Comparison of ENCODE assay signal across 17 mouse cellular contexts in genomic region chr17:50483700-50484099, GRCm38 (mm10). TPM values are rescaled to one million over a fixed set of nuclear protein-coding genes. Genes with fewer than 3 reads are reported as not detected.
DNase-seq lines count a peak whose midpoint lies in the region; ATAC-seq and TF ChIP-seq lines count a peak whose summit lies in the region.
"Had no signal": no experiment of that assay in that cellular context is flagged by ENCODE, and none has a peak within 500 bp of the region (broad histone marks: within the 10 kb centered on the region; RNA-seq: fewer than 3 reads in every experiment).

No protein-coding gene starts in this region.

- peak; percentile 77 for DNase-seq in A20 (ENCODE audit: low read depth, low spot score)
- peak; percentile 79 for DNase-seq in CD4-positive, CD25-positive, alpha-beta regulatory T cell, adult 2 months (ENCODE audit: low read depth, low spot score)
- peak; percentile 69 for DNase-seq in splenic B cell, adult 2 months (ENCODE audit: low read depth, low spot score)
- DNase-seq in right cerebral cortex, postnatal 10 days (ENCODE audit: low spot score in 2 of 2), result no peak
- no peak for DNase-seq in heart, embryonic 10.5 days (ENCODE audit: low spot score)
- DNase-seq in layer of hippocampus, adult 2 months (ENCODE audit: low spot score in 2 of 2), result no peak
- DNase-seq: cerebellum, adult 18-20 months; heart, postnatal 10 days; kidney, adult 8-10 months had no signal

- 81% methylated on average over 7 of the region's 7 CpGs for WGBS in kidney, embryonic 15.5 days
- 82% methylated on average over 7 of the region's 7 CpGs for WGBS in heart, embryonic 10.5 days

- H3K27me3 ChIP-seq in splenic B cell, adult 2 months (ENCODE audit: control insufficient read depth, insufficient read depth, low read length, poor library complexity, severe bottlenecking), result no peaks in the 10 kb centered on the region
- no peaks in the 10 kb centered on the region for H3K27me3 ChIP-seq in kidney, embryonic 15.5 days
- H3K27me3 ChIP-seq in heart, embryonic 10.5 days (ENCODE audit: insufficient read depth, poor library complexity, severe bottlenecking), result no peaks in the 10 kb centered on the region
- H3K27me3 ChIP-seq: limb, embryonic 12.5 days; liver, embryonic 15.5 days; neural tube, embryonic 12.5 days had no signal

- no peak overlapping the region for H3K4me2 ChIP-seq in kidney, embryonic 15.5 days
- H3K4me2 ChIP-seq: limb, embryonic 12.5 days; liver, embryonic 15.5 days; neural tube, embryonic 12.5 days had no signal

- H3K27ac ChIP-seq in kidney, embryonic 15.5 days, result no peak overlapping the region
- no peak overlapping the region for H3K27ac ChIP-seq in heart, embryonic 10.5 days
- H3K27ac ChIP-seq in layer of hippocampus, adult 2 months, result no peak overlapping the region
- H3K27ac ChIP-seq: limb, embryonic 12.5 days; liver, embryonic 15.5 days; macrophage; neural tube, embryonic 12.5 days had no signal

- H3K4me3 ChIP-seq in kidney, embryonic 15.5 days (replicated peaks), result no peak overlapping the region
- H3K4me3 ChIP-seq in heart, embryonic 10.5 days, result no peak overlapping the region
- H3K4me3 ChIP-seq in layer of hippocampus, adult 2 months, result no peak overlapping the region
- H3K4me3 ChIP-seq: erythroblast, embryonic 14.5 days; limb, embryonic 12.5 days; liver, embryonic 15.5 days; neural tube, embryonic 12.5 days had no signal

- no peaks in the 10 kb centered on the region for H3K4me1 ChIP-seq in kidney, embryonic 15.5 days
- peaks cover 16% of the 10 kb centered on the region for H3K4me1 ChIP-seq in heart, embryonic 10.5 days
- H3K4me1 ChIP-seq: limb, embryonic 12.5 days; liver, embryonic 15.5 days; neural tube, embryonic 12.5 days had no signal

- H3K9ac ChIP-seq in kidney, embryonic 15.5 days, result no peak overlapping the region
- H3K9ac ChIP-seq: limb, embryonic 12.5 days; liver, embryonic 15.5 days; neural tube, embryonic 12.5 days had no signal

- ATAC-seq in hematopoietic stem cell, adult 5-6 weeks (replicated peaks in 1 of 2; ENCODE audit: insufficient read depth in 1 of 2, low FRiP score in 2 of 2, low TSS enrichment in 1 of 2, low read depth in 1 of 2, poor library complexity in 2 of 2, severe bottlenecking in 2 of 2), result peak; percentile 78 to 86
- no peak for ATAC-seq in kidney, embryonic 15.5 days (replicated peaks; ENCODE audit: low FRiP score)
- ATAC-seq: hindbrain, embryonic 16.5 days had no signal

- H3K9me3 ChIP-seq in kidney, embryonic 15.5 days (replicated peaks), result no peaks in the 10 kb centered on the region
- no peaks in the 10 kb centered on the region for H3K9me3 ChIP-seq in heart, embryonic 10.5 days
- H3K9me3 ChIP-seq: limb, embryonic 12.5 days; liver, embryonic 15.5 days; neural tube, embryonic 12.5 days had no signal

- H3K36me3 ChIP-seq in splenic B cell, adult 2 months (ENCODE audit: control insufficient read depth, insufficient read depth, low read length, poor library complexity, severe bottlenecking), result no peaks in the 10 kb centered on the region
- no peaks in the 10 kb centered on the region for H3K36me3 ChIP-seq in kidney, embryonic 15.5 days
- H3K36me3 ChIP-seq in heart, embryonic 10.5 days, result no peaks in the 10 kb centered on the region
- H3K36me3 ChIP-seq: limb, embryonic 12.5 days; liver, embryonic 15.5 days; neural tube, embryonic 12.5 days had no signal

- no peak for TF ChIP-seq CTCF in layer of hippocampus, adult 2 months (conservative IDR thresholded peaks at IDR 0.05)

RNA-seq across cellular contexts. Expression of gene Plcl2, which starts 25.5 kb away (rescaled TPM):
- total RNA-seq in hematopoietic stem cell, adult 5-6 weeks (2017), result 38.9 and 43.5 TPM in 2 replicates
- 3.5 and 3.6 TPM in 2 replicates for polyA plus RNA-seq in kidney, embryonic 15.5 days (2015; fragmentation: Nextera tagmentation; extraction: Ambion mirVana)
- 3.0 and 3.8 TPM in 2 replicates for polyA plus RNA-seq in heart, embryonic 10.5 days (2016; fragmentation: Nextera tagmentation; extraction: Ambion mirVana)
- total RNA-seq in layer of hippocampus, adult 2 months (2021), result 10 to 100 TPM; 55.1 to 58.0 TPM

Comparison
In these comparisons a context has a peak if more than half of its experiments do, and no peak if none do; other contexts are left out.
1. DNase-seq: peak in A20 (single experiment), CD4-positive, CD25-positive, alpha-beta regulatory T cell, adult 2 months (single experiment) and splenic B cell, adult 2 months (single experiment); none in right cerebral cortex, postnatal 10 days (0 of 2), heart, embryonic 10.5 days (single experiment) and layer of hippocampus, adult 2 months (0 of 2).